9 mouse cellular contexts compared by ENCODE assay signal in the genomic region with DNA sequence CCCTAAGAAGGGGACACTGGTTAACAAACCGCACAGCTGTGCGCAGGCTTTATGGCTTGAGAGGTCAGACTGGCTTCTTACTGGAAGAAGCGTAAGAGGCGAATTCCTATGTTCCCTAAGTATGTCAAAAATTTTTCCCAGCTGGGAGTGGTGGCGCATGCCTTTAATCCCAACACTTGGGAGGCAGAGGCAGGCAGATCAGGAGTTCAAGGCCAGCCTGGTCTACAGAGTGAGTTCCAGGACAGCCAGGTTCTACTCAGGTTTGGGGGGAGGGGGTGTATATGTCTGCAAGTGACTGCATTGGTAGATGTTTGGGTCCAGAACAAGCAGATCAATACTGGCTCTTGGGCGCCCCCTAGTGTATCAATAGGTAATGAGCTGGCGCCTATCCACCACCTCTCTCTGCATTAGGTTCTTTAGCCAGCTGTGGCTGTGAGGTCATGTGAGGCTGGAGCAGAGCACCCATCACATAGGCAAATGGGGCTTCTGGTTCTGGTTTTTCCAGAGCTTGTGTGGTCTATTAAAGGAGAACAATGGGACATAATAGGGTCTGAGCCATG. TPM values are rescaled to one million over a fixed set of nuclear protein-coding genes. Genes with fewer than 3 reads are reported as not detected.
DNase-seq lines count a peak whose midpoint lies in the region; ATAC-seq lines count a peak whose summit lies in the region.
"Had no signal": no experiment of that assay in that cellular context is flagged by ENCODE, and none has a peak within 500 bp of the region (broad histone marks: within the 10 kb centered on the region; RNA-seq: fewer than 3 reads in every experiment).

No protein-coding gene starts in this region.

- peaks cover 13% of the 10 kb centered on the region for H3K4me1 ChIP-seq in intestine, embryonic 15.5 days (replicated peaks)
- H3K4me1 ChIP-seq in midbrain, embryonic 12.5 days: peaks cover 19% of the 10 kb centered on the region

- no peak overlapping the region for H3K27ac ChIP-seq in intestine, embryonic 15.5 days
- H3K27ac ChIP-seq in midbrain, embryonic 12.5 days (replicated peaks): no peak overlapping the region
- H3K27ac ChIP-seq: liver, embryonic 15.5 days had no signal

- no peak overlapping the region for H3K9ac ChIP-seq in intestine, embryonic 15.5 days
- H3K9ac ChIP-seq in midbrain, embryonic 12.5 days (replicated peaks): no peak overlapping the region
- H3K9ac ChIP-seq: liver, embryonic 15.5 days had no signal

- peak; percentile 48; the same call in 1 of the 2 replicates for ATAC-seq in intestine, embryonic 15.5 days
- 0 out of 2 replicates have a peak, but pooled peaks have one; percentile 36 for ATAC-seq in midbrain, embryonic 12.5 days (ENCODE audit: low FRiP score, low read depth)

- H3K4me2 ChIP-seq in intestine, embryonic 15.5 days (replicated peaks): no peak overlapping the region
- H3K4me2 ChIP-seq in midbrain, embryonic 12.5 days (replicated peaks): no peak overlapping the region
- H3K4me2 ChIP-seq: liver, embryonic 15.5 days had no signal

- H3K9me3 ChIP-seq in intestine, embryonic 15.5 days: no peaks in the 10 kb centered on the region
- H3K9me3 ChIP-seq in midbrain, embryonic 12.5 days: no peaks in the 10 kb centered on the region
- H3K9me3 ChIP-seq: liver, embryonic 15.5 days had no signal

- no peaks in the 10 kb centered on the region for H3K27me3 ChIP-seq in intestine, embryonic 15.5 days (replicated peaks)
- no peaks in the 10 kb centered on the region for H3K27me3 ChIP-seq in midbrain, embryonic 12.5 days
- H3K27me3 ChIP-seq: liver, embryonic 15.5 days had no signal

- intact Hi-C loops in left cerebral cortex, postnatal 14 days (cut with DNase I): loop anchor here (5.0 to 10.0 kb wide), 2 partner anchors 85 to 153 kb away; a partner anchor contains a TSS

- H3K36me3 ChIP-seq in intestine, embryonic 15.5 days: peaks cover 21% of the 10 kb centered on the region
- peaks cover 38% of the 10 kb centered on the region for H3K36me3 ChIP-seq in midbrain, embryonic 12.5 days

- no peak overlapping the region for H3K4me3 ChIP-seq in intestine, embryonic 15.5 days (replicated peaks)
- H3K4me3 ChIP-seq in midbrain, embryonic 12.5 days: no peak overlapping the region
- H3K4me3 ChIP-seq: liver, embryonic 15.5 days had no signal

- DNase-seq in R1 (ENCODE audit: low read depth, low spot score): peak; percentile 92
- peak; percentile 80 for DNase-seq in cerebellum, adult 8-10 months
- peak; percentile 71 to 75 for DNase-seq in frontal cortex, postnatal 14 days (ENCODE audit: low spot score in 2 of 2)
- DNase-seq in left cerebral cortex, postnatal 14 days (ENCODE audit: low spot score in 2 of 2): peak; percentile 85 to 89
- peak; percentile 42 for DNase-seq in skeletal muscle tissue, adult 2 months (ENCODE audit: low read depth, low spot score)
- DNase-seq in yolk sac, embryonic 10.5 days (ENCODE audit: low spot score): peak; percentile 67

- WGBS in intestine, embryonic 15.5 days: 50% methylated on average over 7 of the region's 7 CpGs
- 63% methylated on average over 7 of the region's 7 CpGs for WGBS in midbrain, embryonic 12.5 days

RNA-seq across cellular contexts. Expression of a gene that starts 16.3 kb away (rescaled TPM):
- 23.4 and 29.6 TPM in 2 replicates for polyA plus RNA-seq in intestine, embryonic 15.5 days (2015; fragmentation: Nextera tagmentation; extraction: Ambion mirVana)
- total RNA-seq in left cerebral cortex, postnatal 14 days (2021): 10 to 100 TPM; 61.9 to 84.0 TPM
- polyA plus RNA-seq in midbrain, embryonic 12.5 days (2016; fragmentation: Nextera tagmentation; extraction: Ambion mirVana): 81.7 and 87.7 TPM in 2 replicates

RNA-seq across cellular contexts. Expression of a gene that starts 47.3 kb away (rescaled TPM):
- 243 and 244 TPM in 2 replicates for polyA plus RNA-seq in intestine, embryonic 15.5 days (2015; fragmentation: Nextera tagmentation; extraction: Ambion mirVana)
- 100 to 1,000 TPM; 319 to 329 TPM for total RNA-seq in left cerebral cortex, postnatal 14 days (2021)
- polyA plus RNA-seq in midbrain, embryonic 12.5 days (2016; fragmentation: Nextera tagmentation; extraction: Ambion mirVana): 209 and 214 TPM in 2 replicates

Comparison
In these comparisons a context has a peak if more than half of its experiments do, and no peak if none do; other contexts are left out.
1. DNase-seq: peak in every context shown above with its lines; median percentile 92 in R1; 87 in left cerebral cortex, postnatal 14 days; 80 in cerebellum, adult 8-10 months; 73 in frontal cortex, postnatal 14 days; 67 in yolk sac, embryonic 10.5 days; 42 in skeletal muscle tissue, adult 2 months.